Mouse (Mus musculus): ENCODE measurements around the gene Stom. TPM values are rescaled to one million over a fixed set of nuclear protein-coding genes. Genes with fewer than 3 reads are reported as not detected.

Gene Stom
- polyA plus RNA-seq, 1 experiment from 2014 or later = 62.7 TPM

DNA sequence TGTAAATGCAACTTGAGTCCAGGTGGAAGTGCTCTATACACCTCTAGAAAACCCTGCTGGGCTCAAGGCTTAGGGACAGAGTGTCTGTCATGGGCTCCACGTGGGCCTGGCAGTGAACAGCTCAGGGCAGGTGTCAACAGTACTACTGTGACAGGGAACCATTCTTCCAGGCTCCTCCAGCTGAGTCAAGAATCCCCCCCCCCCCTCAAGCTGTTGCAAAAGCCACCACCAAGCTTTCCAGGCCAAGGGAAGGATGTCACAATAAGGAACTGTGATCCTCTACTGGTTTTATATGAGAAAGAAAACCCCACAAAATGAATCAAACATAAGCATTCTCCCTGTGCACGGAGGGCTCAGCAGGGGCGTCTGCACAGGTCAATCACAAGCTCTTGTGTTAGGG is 22.5 kb downstream of the Stom start:
- DNase-seq (ENCODE audit: low spot score) = no peak
- no peak overlapping the region for H3K27ac ChIP-seq (ENCODE audit: low read depth)
- 46% methylated on average over 3 of the region's 3 CpGs for WGBS
- ATAC-seq (replicated peaks; ENCODE audit: low FRiP score, low TSS enrichment, low read depth) = no peak
- H3K4me2 ChIP-seq (ENCODE audit: low read length) = no peak overlapping the region
- 0 out of 2 replicates have a peak, but pooled peaks cover 3% of the 10 kb centered on the region for H3K4me1 ChIP-seq (replicated peaks; ENCODE audit: control insufficient read depth, insufficient read depth, low read length)
- H3K9ac ChIP-seq (ENCODE audit: low read length) = no peak overlapping the region
- H3K4me3 ChIP-seq (ENCODE audit: low read depth, low read length) = no peak overlapping the region
- no peaks in the 10 kb centered on the region for H3K27me3 ChIP-seq (replicated peaks; ENCODE audit: control insufficient read depth, insufficient read depth, low read length)
- no peaks in the 10 kb centered on the region for H3K9me3 ChIP-seq (ENCODE audit: control insufficient read depth, low read length)
- H3K36me3 ChIP-seq (ENCODE audit: control insufficient read depth, insufficient read depth, low read length) = peaks cover 16% of the 10 kb centered on the region; the same call in 1 of the 2 replicates

GRCm38 (mm10) chr2:35309906-35310493 is 26.8 kb downstream of the Stom start:
- Histone ChIP-seq H3K4me2 (ENCODE audit: low read length) (no peak overlapping the region), H3K9me3 (ENCODE audit: control insufficient read depth, low read length) (no peaks in the 10 kb centered on the region), H3K27me3 (replicated peaks; ENCODE audit: control insufficient read depth, insufficient read depth, low read length) (no peaks in the 10 kb centered on the region), H3K36me3 (ENCODE audit: control insufficient read depth, insufficient read depth, low read length) (peaks cover 16% of the 10 kb centered on the region; the same call in 1 of the 2 replicates), H3K9ac (ENCODE audit: low read length) (no peak overlapping the region), H3K4me3 (ENCODE audit: low read depth, low read length) (no peak overlapping the region), H3K27ac (ENCODE audit: low read depth) (no peak overlapping the region), H3K4me1 (replicated peaks; ENCODE audit: control insufficient read depth, insufficient read depth, low read length) (0 out of 2 replicates have a peak, but pooled peaks cover 3% of the 10 kb centered on the region)
- WGBS = 86% methylated on average over 4 of the region's 4 CpGs
- no peak for ATAC-seq (replicated peaks; ENCODE audit: low FRiP score, low TSS enrichment, low read depth)
- no peak for DNase-seq (ENCODE audit: low spot score)

GRCm38 (mm10) chr2:35308166-35308565 is 28.6 kb downstream of the Stom start:
- H3K4me2 ChIP-seq (ENCODE audit: low read length) = no peak overlapping the region
- ATAC-seq (replicated peaks; ENCODE audit: low FRiP score, low TSS enrichment, low read depth) = no peak
- 28% methylated on average over 1 of the region's 1 CpGs for WGBS
- no peak overlapping the region for H3K9ac ChIP-seq (ENCODE audit: low read length)
- no peak overlapping the region for H3K4me3 ChIP-seq (ENCODE audit: low read depth, low read length)
- peaks cover 27% of the 10 kb centered on the region; the same call in 1 of the 2 replicates for H3K36me3 ChIP-seq (ENCODE audit: control insufficient read depth, insufficient read depth, low read length)
- no peaks in the 10 kb centered on the region for H3K27me3 ChIP-seq (replicated peaks; ENCODE audit: control insufficient read depth, insufficient read depth, low read length)
- H3K4me1 ChIP-seq (replicated peaks; ENCODE audit: control insufficient read depth, insufficient read depth, low read length) = no peaks in the 10 kb centered on the region
- no peaks in the 10 kb centered on the region for H3K9me3 ChIP-seq (ENCODE audit: control insufficient read depth, low read length)
- no peak overlapping the region for H3K27ac ChIP-seq (ENCODE audit: low read depth)
- DNase-seq (ENCODE audit: low spot score) = no peak

- peaks cover 9% of the 10 kb centered on the region; the same call in 1 of the 2 replicates for H3K4me1 ChIP-seq (replicated peaks; ENCODE audit: control insufficient read depth, insufficient read depth, low read length)
- no peak overlapping the region for H3K4me3 ChIP-seq (ENCODE audit: low read depth, low read length)
- 60% methylated on average over 13 of the region's 13 CpGs for WGBS
- ATAC-seq (replicated peaks; ENCODE audit: low FRiP score, low TSS enrichment, low read depth) (0 out of 2 replicates have a peak, but pooled peaks have one; percentile 40), DNase-seq (ENCODE audit: low spot score) (no peak)
- H3K4me2 ChIP-seq (ENCODE audit: low read length) = no peak overlapping the region
- peaks cover 24% of the 10 kb centered on the region for H3K36me3 ChIP-seq (ENCODE audit: control insufficient read depth, insufficient read depth, low read length)
- H3K27ac ChIP-seq (ENCODE audit: low read depth) = peak overlapping the region; percentile 75
- no peaks in the 10 kb centered on the region for H3K27me3 ChIP-seq (replicated peaks; ENCODE audit: control insufficient read depth, insufficient read depth, low read length)
- no peaks in the 10 kb centered on the region for H3K9me3 ChIP-seq (ENCODE audit: control insufficient read depth, low read length)
- no peak overlapping the region for H3K9ac ChIP-seq (ENCODE audit: low read length)
These were observed 34.5 kb downstream of the Stom start for GRCm38 (mm10) chr2:35302049-35302885.

DNA sequence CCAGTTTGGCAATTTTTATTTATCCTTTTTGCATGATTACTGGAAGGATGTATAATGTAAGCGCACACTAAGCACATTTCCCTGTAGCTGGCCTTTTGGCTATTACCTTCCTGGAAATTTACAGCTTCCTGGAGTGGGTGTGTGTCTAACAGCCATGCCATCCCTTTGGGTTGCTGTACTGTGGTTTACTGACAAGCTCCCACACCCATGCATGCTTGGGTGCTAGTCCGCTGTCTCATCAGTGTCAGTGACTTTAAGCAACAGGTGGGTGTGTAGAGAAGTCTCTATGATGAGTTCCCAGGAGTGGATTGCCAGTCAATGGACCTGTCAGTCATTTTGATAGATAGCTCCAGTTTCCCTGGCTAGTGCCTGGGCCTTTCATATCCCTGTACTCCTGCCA is 37.3 kb downstream of the Stom start:
- no peak for ATAC-seq (replicated peaks; ENCODE audit: low FRiP score, low TSS enrichment, low read depth)
- peaks cover 9% of the 10 kb centered on the region; the same call in 1 of the 2 replicates for H3K4me1 ChIP-seq (replicated peaks; ENCODE audit: control insufficient read depth, insufficient read depth, low read length)
- H3K9me3 ChIP-seq (ENCODE audit: control insufficient read depth, low read length) = no peaks in the 10 kb centered on the region
- no peak overlapping the region for H3K27ac ChIP-seq (ENCODE audit: low read depth)
- peaks cover 41% of the 10 kb centered on the region for H3K36me3 ChIP-seq (ENCODE audit: control insufficient read depth, insufficient read depth, low read length)
- H3K4me2 ChIP-seq (ENCODE audit: low read length) = no peak overlapping the region
- H3K27me3 ChIP-seq (replicated peaks; ENCODE audit: control insufficient read depth, insufficient read depth, low read length) = no peaks in the 10 kb centered on the region
- no peak overlapping the region for H3K9ac ChIP-seq (ENCODE audit: low read length)
- WGBS = 82% methylated on average over 2 of the region's 2 CpGs
- H3K4me3 ChIP-seq (ENCODE audit: low read depth, low read length) = no peak overlapping the region
- DNase-seq (ENCODE audit: low spot score) = no peak

DNA sequence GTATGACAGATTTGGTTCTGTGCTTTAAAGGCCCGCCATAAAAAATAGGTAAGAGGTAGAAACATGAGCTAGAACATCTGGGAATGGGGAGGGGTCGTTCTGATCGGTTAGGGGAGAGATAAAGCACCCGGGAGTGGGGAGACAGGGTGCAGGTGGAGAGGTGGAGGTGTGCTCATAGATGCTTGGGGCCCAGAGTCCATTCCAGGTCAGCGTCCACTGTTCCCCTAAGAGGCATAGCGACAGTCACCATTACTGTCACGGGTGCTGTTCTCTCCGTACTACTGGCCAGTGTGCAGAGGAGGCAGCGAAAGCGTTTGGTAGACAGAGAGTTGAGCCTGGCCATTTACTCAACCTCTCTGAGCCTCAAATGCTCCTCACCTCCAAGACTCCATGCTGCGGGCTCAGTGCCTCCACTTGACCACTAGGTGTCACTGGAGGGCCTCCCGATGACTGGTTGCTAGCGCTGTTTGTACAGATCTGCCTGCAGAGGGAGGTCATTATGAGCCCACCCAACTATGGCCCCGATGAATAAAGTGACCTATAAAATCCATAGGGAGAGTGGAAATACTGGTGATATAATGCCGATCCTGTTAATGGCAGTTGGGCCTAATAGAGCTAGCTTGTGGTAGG is 39.0 kb downstream of the Stom start:
- no peaks in the 10 kb centered on the region for H3K9me3 ChIP-seq (ENCODE audit: control insufficient read depth, low read length)
- peaks cover 9% of the 10 kb centered on the region; the same call in 1 of the 2 replicates for H3K4me1 ChIP-seq (replicated peaks; ENCODE audit: control insufficient read depth, insufficient read depth, low read length)
- H3K4me2 ChIP-seq (ENCODE audit: low read length) = no peak overlapping the region
- no peak overlapping the region for H3K9ac ChIP-seq (ENCODE audit: low read length)
- no peak overlapping the region for H3K27ac ChIP-seq (ENCODE audit: low read depth)
- H3K4me3 ChIP-seq (ENCODE audit: low read depth, low read length) = no peak overlapping the region
- peak; percentile 87 for DNase-seq (ENCODE audit: low spot score)
- peaks cover 37% of the 10 kb centered on the region for H3K36me3 ChIP-seq (ENCODE audit: control insufficient read depth, insufficient read depth, low read length)
- WGBS = 28% methylated on average over 15 of the region's 15 CpGs
- ATAC-seq (replicated peaks; ENCODE audit: low FRiP score, low TSS enrichment, low read depth) = peak; percentile 84
- H3K27me3 ChIP-seq (replicated peaks; ENCODE audit: control insufficient read depth, insufficient read depth, low read length) = no peaks in the 10 kb centered on the region

DNA sequence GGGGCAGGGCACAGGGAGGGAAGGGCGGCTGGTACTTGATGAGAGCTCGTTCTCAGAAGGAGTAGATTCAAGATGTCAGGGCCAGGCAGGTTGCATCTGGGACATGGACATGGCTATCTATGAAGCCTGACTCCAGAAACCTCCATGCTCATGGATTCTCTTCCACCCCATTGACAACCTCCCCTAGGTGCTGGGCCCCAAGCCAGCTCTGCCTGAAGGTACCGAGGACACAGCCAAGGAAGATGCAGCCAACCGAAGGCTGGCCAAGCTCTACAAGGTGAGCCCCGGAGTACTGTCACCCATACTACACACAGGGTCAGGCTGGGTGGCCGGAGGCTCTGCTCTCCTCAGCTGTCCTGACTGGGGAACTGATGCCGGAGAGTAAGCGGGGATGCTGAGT is 43.5 kb downstream of the Stom start:
- H3K9ac ChIP-seq (ENCODE audit: low read length) = no peak overlapping the region
- ATAC-seq (replicated peaks; ENCODE audit: low FRiP score, low TSS enrichment, low read depth) (no peak), DNase-seq (ENCODE audit: low spot score) (no peak)
- 87% methylated on average over 8 of the region's 8 CpGs for WGBS
- H3K4me2 ChIP-seq (ENCODE audit: low read length) = no peak overlapping the region
- H3K4me1 ChIP-seq (replicated peaks; ENCODE audit: control insufficient read depth, insufficient read depth, low read length) = no peaks in the 10 kb centered on the region; the same call in 1 of the 2 replicates
- no peaks in the 10 kb centered on the region for H3K27me3 ChIP-seq (replicated peaks; ENCODE audit: control insufficient read depth, insufficient read depth, low read length)
- H3K4me3 ChIP-seq (ENCODE audit: low read depth, low read length) = no peak overlapping the region
- peaks cover 39% of the 10 kb centered on the region for H3K36me3 ChIP-seq (ENCODE audit: control insufficient read depth, insufficient read depth, low read length)
- no peak overlapping the region for H3K27ac ChIP-seq (ENCODE audit: low read depth)
- H3K9me3 ChIP-seq (ENCODE audit: control insufficient read depth, low read length) = no peaks in the 10 kb centered on the region

GRCm38 (mm10) chr2:35292700-35293099 is 44.1 kb downstream of the Stom start:
- Histone ChIP-seq H3K4me1 (replicated peaks; ENCODE audit: control insufficient read depth, insufficient read depth, low read length) (no peaks in the 10 kb centered on the region; the same call in 1 of the 2 replicates), H3K4me2 (ENCODE audit: low read length) (no peak overlapping the region), H3K27ac (ENCODE audit: low read depth) (no peak overlapping the region), H3K4me3 (ENCODE audit: low read depth, low read length) (no peak overlapping the region), H3K9ac (ENCODE audit: low read length) (no peak overlapping the region), H3K9me3 (ENCODE audit: control insufficient read depth, low read length) (no peaks in the 10 kb centered on the region), H3K27me3 (replicated peaks; ENCODE audit: control insufficient read depth, insufficient read depth, low read length) (no peaks in the 10 kb centered on the region), H3K36me3 (ENCODE audit: control insufficient read depth, insufficient read depth, low read length) (peaks cover 38% of the 10 kb centered on the region)
- DNase-seq (ENCODE audit: low spot score) (no peak), ATAC-seq (replicated peaks; ENCODE audit: low FRiP score, low TSS enrichment, low read depth) (no peak)
- WGBS = 69% methylated on average over 3 of the region's 3 CpGs
